Mouse (Mus musculus): ENCODE data around the gene Hist1h3c. TPM values are rescaled to one million over a fixed set of nuclear protein-coding genes. Genes with fewer than 3 reads are reported as not detected.
A peak's percentile ranks its signal among the peaks of the same experiment; 100 is the strongest.

The Hist1h3c gene
- polyA plus RNA-seq, 1 experiment: 6.1 TPM

- Histone ChIP-seq H3K4me3 (ENCODE audit: insufficient read depth, poor library complexity, severe bottlenecking) (no peak overlapping the region), H3K27me3 (ENCODE audit: control insufficient read depth, insufficient read depth, insufficient read length) (no peaks in the 10 kb centered on the region), H3K36me3 (ENCODE audit: control insufficient read depth, insufficient read depth) (no peaks in the 10 kb centered on the region), H3ac (ENCODE audit: control insufficient read depth, insufficient read length, low read depth) (no peak overlapping the region), H3K79me3 (ENCODE audit: low read depth) (no peaks in the 10 kb centered on the region), H3K79me2 (ENCODE audit: control insufficient read depth, insufficient read depth) (no peaks in the 10 kb centered on the region)
- no peak for TF ChIP-seq FOSL1 (IDR thresholded peaks at IDR 0.05; ENCODE audit: insufficient read depth, low read length, poor library complexity, severe bottlenecking)
Measured at GRCm38 (mm10) chr13:23759251-23759771, 13.9 kb upstream of the Hist1h3c start.

- H3ac ChIP-seq (ENCODE audit: control insufficient read depth, insufficient read length, low read depth): no peak overlapping the region
- TF ChIP-seq USF1 (IDR thresholded peaks at IDR 0.05; ENCODE audit: low read depth) (no peak), FOSL1 (IDR thresholded peaks at IDR 0.05; ENCODE audit: insufficient read depth, low read length, poor library complexity, severe bottlenecking) (no peak), MAX (IDR thresholded peaks at IDR 0.05) (no peak), CEBPB (IDR thresholded peaks at IDR 0.05; ENCODE audit: low read depth) (no peak), CTCF (IDR thresholded peaks at IDR 0.05; ENCODE audit: control insufficient read depth, insufficient read depth, insufficient read length) (no peak), MYOG (IDR thresholded peaks at IDR 0.05; ENCODE audit: control insufficient read depth, extremely low read depth, insufficient read length) (no peak), MYOD1 (IDR thresholded peaks at IDR 0.05; ENCODE audit: control insufficient read depth, insufficient read length, low read depth) (no peak)
- H3K36me3 ChIP-seq (ENCODE audit: control insufficient read depth, insufficient read depth): no peaks in the 10 kb centered on the region
- no peaks in the 10 kb centered on the region for H3K79me2 ChIP-seq (ENCODE audit: control insufficient read depth, insufficient read depth)
- no peaks in the 10 kb centered on the region for H3K27me3 ChIP-seq (ENCODE audit: control insufficient read depth, insufficient read depth, insufficient read length)
- H3K79me3 ChIP-seq (ENCODE audit: low read depth): no peaks in the 10 kb centered on the region
- no peak overlapping the region for H3K4me3 ChIP-seq (ENCODE audit: insufficient read depth, poor library complexity, severe bottlenecking)
Measured at GRCm38 (mm10) chr13:23757921-23758320, 12.5 kb upstream of the Hist1h3c start.

GRCm38 (mm10) chr13:23757211-23757773 is 11.9 kb upstream of the Hist1h3c start:
- peak overlapping the region; percentile 56 for H3ac ChIP-seq (ENCODE audit: control insufficient read depth, insufficient read length, low read depth)
- no peaks in the 10 kb centered on the region for H3K79me3 ChIP-seq (ENCODE audit: low read depth)
- H3K79me2 ChIP-seq (ENCODE audit: control insufficient read depth, insufficient read depth): no peaks in the 10 kb centered on the region
- TF ChIP-seq CTCF (IDR thresholded peaks at IDR 0.05; ENCODE audit: control insufficient read depth, insufficient read depth, insufficient read length): no peak
- TF ChIP-seq FOSL1 (IDR thresholded peaks at IDR 0.05; ENCODE audit: insufficient read depth, low read length, poor library complexity, severe bottlenecking): no peak
- TF ChIP-seq CEBPB (IDR thresholded peaks at IDR 0.05; ENCODE audit: low read depth): no peak
- no peaks in the 10 kb centered on the region for H3K36me3 ChIP-seq (ENCODE audit: control insufficient read depth, insufficient read depth)
- no peak overlapping the region for H3K4me3 ChIP-seq (ENCODE audit: insufficient read depth, poor library complexity, severe bottlenecking)
- H3K27me3 ChIP-seq (ENCODE audit: control insufficient read depth, insufficient read depth, insufficient read length): no peaks in the 10 kb centered on the region

- Histone ChIP-seq H3K4me3 (ENCODE audit: insufficient read depth, poor library complexity, severe bottlenecking) (no peak within 1 kb of the TSS), H3K36me3 (ENCODE audit: control insufficient read depth, insufficient read depth) (no peaks in the 10 kb centered on the region), H3ac (ENCODE audit: control insufficient read depth, insufficient read length, low read depth) (peak within 1 kb of the TSS; percentile 56), H3K79me3 (ENCODE audit: low read depth) (no peaks in the 10 kb centered on the region), H3K79me2 (ENCODE audit: control insufficient read depth, insufficient read depth) (no peaks in the 10 kb centered on the region), H3K27me3 (ENCODE audit: control insufficient read depth, insufficient read depth, insufficient read length) (no peaks in the 10 kb centered on the region)
- TF ChIP-seq CEBPB (IDR thresholded peaks at IDR 0.05; ENCODE audit: low read depth) (no peak), FOSL1 (IDR thresholded peaks at IDR 0.05; ENCODE audit: insufficient read depth, low read length, poor library complexity, severe bottlenecking) (no peak), MYOD1 (IDR thresholded peaks at IDR 0.05; ENCODE audit: control insufficient read depth, insufficient read length, low read depth) (no peak), CTCF (IDR thresholded peaks at IDR 0.05; ENCODE audit: control insufficient read depth, insufficient read depth, insufficient read length) (no peak), MAX (IDR thresholded peaks at IDR 0.05) (no peak), MYOG (IDR thresholded peaks at IDR 0.05; ENCODE audit: control insufficient read depth, extremely low read depth, insufficient read length) (no peak), USF1 (IDR thresholded peaks at IDR 0.05; ENCODE audit: low read depth) (no peak)
Measured at GRCm38 (mm10) chr13:23756790-23757189, 11.4 kb upstream of the Hist1h3c start, which contains the start of gene Hist1h4b. TSS of gene Hist1h4b (plus strand) at chr13:23757013.

GRCm38 (mm10) chr13:23755000-23755399 is 9.6 kb upstream of the Hist1h3c start:
- H3K79me3 ChIP-seq (ENCODE audit: low read depth): no peaks in the 10 kb centered on the region
- TF ChIP-seq MYOG (IDR thresholded peaks at IDR 0.05; ENCODE audit: control insufficient read depth, extremely low read depth, insufficient read length) (no peak), USF1 (IDR thresholded peaks at IDR 0.05; ENCODE audit: low read depth) (no peak), MYOD1 (IDR thresholded peaks at IDR 0.05; ENCODE audit: control insufficient read depth, insufficient read length, low read depth) (no peak), CTCF (IDR thresholded peaks at IDR 0.05; ENCODE audit: control insufficient read depth, insufficient read depth, insufficient read length) (no peak), MAX (IDR thresholded peaks at IDR 0.05) (no peak), CEBPB (IDR thresholded peaks at IDR 0.05; ENCODE audit: low read depth) (no peak)
- H3ac ChIP-seq (ENCODE audit: control insufficient read depth, insufficient read length, low read depth): no peak overlapping the region
- no peaks in the 10 kb centered on the region for H3K79me2 ChIP-seq (ENCODE audit: control insufficient read depth, insufficient read depth)
- H3K27me3 ChIP-seq (ENCODE audit: control insufficient read depth, insufficient read depth, insufficient read length): no peaks in the 10 kb centered on the region
- no peak overlapping the region for H3K4me3 ChIP-seq (ENCODE audit: insufficient read depth, poor library complexity, severe bottlenecking)
- no peaks in the 10 kb centered on the region for H3K36me3 ChIP-seq (ENCODE audit: control insufficient read depth, insufficient read depth)

- no peaks in the 10 kb centered on the region for H3K79me3 ChIP-seq (ENCODE audit: low read depth)
- H3K27me3 ChIP-seq (ENCODE audit: control insufficient read depth, insufficient read depth, insufficient read length): no peaks in the 10 kb centered on the region
- no peaks in the 10 kb centered on the region for H3K79me2 ChIP-seq (ENCODE audit: control insufficient read depth, insufficient read depth)
- TF ChIP-seq MYOD1 (IDR thresholded peaks at IDR 0.05; ENCODE audit: control insufficient read depth, insufficient read length, low read depth) (no peak), CEBPB (IDR thresholded peaks at IDR 0.05; ENCODE audit: low read depth) (no peak), CTCF (IDR thresholded peaks at IDR 0.05; ENCODE audit: control insufficient read depth, insufficient read depth, insufficient read length) (no peak), USF1 (IDR thresholded peaks at IDR 0.05; ENCODE audit: low read depth) (no peak), MYOG (IDR thresholded peaks at IDR 0.05; ENCODE audit: control insufficient read depth, extremely low read depth, insufficient read length) (no peak), MAX (IDR thresholded peaks at IDR 0.05) (no peak), FOSL1 (IDR thresholded peaks at IDR 0.05; ENCODE audit: insufficient read depth, low read length, poor library complexity, severe bottlenecking) (no peak)
- no peaks in the 10 kb centered on the region for H3K36me3 ChIP-seq (ENCODE audit: control insufficient read depth, insufficient read depth)
- peak overlapping the region; percentile 24 for H3ac ChIP-seq (ENCODE audit: control insufficient read depth, insufficient read length, low read depth)
- no peak overlapping the region for H3K4me3 ChIP-seq (ENCODE audit: insufficient read depth, poor library complexity, severe bottlenecking)
Measured at GRCm38 (mm10) chr13:23753314-23754078, 8.1 kb upstream of the Hist1h3c start.
